Mouse (Mus musculus) mouse embryonic stem cell (cell line): ENCODE data around the gene Gm49336.

Source experiments
- in situ Hi-C, 2 experiments: fragments of 300-500 bp; cut with MboI; formaldehyde crosslinking; loops; 1 replicate in 1 of 2; 3 replicates in 1 of 2; pipeline ENCODE4 v1.14.3; 2019 to 2020; ENCODE audit warnings: low sequenced_read_pairs in 2 of 2, low pct_unique_long_range_greater_than_20kb in 1 of 2, mixed read lengths in 1 of 2; ENCODE audit not compliant: unreplicated experiment in 1 of 2

Gene Gm49336

DNA sequence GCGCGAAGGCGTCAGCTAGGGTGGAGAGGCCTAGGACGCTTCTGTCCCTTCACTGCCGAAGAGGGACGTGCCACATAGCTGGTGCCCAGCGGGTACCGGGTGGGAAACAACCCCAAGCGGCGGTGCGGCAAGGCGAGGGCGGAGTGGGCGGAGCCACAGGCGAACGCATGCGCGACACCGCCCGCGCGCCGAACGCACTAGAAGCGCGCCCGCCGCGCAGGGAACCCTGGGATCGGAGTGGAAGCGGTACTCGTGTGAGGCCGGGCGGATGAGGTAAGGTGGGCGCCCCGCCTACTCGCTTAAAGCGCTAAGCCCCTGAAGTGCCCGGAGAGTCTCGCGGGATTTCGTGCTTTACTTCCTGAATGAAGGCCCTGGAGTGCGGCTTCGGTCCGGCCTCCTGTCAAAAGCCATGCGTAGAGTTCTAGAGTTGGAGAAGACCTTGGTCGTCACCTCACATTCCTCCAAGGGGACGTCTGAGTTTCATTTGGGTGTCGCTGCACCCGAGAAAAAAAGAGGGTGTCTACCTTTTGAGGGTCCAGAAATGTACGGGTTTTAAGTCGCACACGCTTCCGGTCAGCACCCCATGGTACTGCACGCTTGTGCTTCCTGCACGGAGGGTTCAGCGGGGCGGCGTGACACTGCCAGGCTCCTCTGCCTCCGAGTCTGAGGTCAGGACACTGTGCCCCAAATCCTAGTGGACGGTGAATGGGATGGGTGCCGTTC lies at the start of gene Gm49336, which contains the start of gene Nupl1:
TSS of gene Gm49336 (minus strand) at position 227 of the 723 bp plus-strand sequence.
TSS of gene Nupl1 (minus strand) at position 151 of the 723 bp plus-strand sequence.
- in situ Hi-C loops = no loop called here

DNA sequence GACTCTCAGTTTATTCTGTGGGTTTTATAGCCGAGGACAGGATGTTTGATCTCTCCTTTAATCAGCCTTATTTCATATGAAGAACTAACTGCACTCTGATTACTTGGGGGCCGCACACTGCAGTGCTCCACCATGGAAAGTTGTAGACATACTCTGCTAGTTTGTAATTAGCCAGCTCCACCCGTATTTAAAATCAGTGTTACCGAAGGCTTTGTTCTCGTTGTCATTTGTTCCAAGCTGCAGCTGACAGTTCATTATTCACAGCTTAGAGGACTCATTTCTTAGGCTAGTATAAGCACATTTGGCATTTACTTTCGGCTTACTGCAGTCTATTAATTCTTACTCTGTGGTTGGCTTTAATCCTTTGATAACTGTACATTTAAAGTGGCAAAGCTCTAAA lies 49.7 kb upstream of the Gm49336 start:
- in situ Hi-C loops = no loop called here

DNA sequence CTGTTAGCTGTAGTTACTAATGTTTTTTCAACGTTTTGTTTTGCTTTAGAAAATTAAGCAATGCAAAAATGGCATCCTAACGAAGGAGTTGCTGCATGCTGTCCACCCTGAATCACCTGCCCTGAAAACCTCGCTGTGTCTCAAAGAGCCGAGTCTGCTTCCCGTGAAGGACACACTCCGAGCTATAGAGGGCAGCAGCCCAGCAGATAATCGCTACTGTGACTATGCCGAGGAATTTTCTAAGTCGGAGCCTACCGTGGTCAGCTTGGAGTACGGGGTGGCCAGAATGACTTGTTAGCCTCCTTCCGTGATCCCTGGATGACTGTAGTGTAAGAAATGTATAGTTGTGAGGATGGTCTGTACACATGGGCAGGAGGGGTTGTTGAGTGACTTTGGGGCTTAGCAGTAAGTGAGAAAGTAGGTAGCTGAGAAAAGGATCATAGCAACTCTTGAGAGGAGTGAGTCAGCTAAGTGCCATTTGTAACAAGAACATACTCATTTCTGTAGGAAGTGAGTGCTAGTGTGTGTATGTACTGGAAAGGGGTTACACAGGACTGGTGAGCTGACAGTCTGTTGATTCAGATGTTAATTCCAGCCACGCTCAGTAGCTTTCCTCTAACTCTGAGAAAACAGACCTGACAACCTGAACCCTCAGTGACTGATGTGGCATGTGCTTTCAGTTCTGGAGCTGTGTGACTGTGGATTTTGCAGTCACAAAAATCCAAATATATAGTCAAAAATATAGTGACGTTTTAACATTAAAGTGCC lies 49.1 kb upstream of the Gm49336 start:
- in situ Hi-C loops = no loop called here

DNA sequence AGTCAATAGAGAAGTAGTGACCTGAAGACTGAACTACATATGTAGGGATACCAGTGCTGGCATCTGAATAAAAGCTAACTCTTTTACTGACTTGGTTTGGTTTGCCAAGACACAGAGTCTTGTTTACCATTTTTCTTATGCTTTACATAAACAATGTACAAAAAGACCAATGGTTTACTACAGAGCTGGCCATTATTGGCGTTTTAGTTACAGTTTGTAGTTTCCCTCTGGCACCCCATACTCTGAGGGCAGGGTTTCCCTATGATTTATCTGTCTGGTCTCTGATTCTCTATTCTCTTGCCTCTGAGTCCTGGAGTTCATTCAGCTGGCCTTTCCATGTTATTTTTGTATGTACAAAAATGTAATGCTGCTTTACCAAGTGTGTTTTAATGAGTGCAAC lies 44.2 kb upstream of the Gm49336 start:
- in situ Hi-C loops = no loop called here

DNA sequence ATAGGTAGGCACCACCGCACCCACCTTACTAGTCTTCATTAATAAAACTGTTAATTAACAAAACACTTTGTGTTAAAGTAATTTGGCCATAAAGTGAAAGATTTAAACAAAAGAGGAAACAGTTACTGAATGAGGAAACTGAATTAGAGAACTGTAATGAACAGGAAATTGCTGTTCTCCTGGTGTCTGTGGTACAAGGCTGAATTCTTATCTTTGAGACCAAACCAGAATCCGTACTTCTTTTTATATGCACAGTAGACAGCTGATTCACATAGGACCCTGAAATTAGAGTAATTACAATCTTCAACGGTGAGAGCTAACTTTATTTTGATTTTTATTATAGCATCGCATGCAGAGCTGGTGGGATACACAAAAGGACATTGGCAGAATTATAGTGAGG lies 39.1 kb upstream of the Gm49336 start:
- in situ Hi-C loops = no loop called here

DNA sequence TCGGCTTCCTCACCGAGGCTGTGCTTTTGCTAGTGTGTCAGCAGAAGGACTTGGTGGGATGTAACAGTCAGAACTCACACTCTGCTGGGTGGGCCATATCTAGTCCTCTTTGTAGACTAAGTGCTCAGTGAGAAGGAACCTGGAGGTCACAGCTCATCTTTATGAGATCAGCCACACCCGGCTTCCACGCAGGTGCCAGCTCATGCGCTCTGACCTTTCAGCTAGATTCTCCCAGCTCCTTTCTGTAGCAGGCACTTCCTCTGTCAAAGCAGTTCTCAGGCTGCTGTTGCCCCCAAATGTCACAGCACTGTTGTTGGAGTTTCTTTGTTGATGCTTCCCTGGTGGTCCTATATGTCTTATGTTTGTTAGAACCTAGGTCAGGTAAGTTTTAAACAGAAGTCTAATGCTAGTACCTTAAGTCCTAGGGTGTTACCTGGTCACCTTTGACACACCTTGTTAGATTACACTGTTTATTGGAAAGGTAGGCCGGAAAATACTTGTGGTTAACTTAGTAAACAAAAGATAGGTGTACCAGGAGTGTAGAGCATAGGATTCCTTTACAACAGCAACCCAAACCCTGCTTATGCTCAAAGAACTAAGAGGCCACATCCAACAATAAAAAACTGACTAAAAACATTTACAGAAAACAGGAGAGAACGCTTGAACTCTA lies 35.0 kb upstream of the Gm49336 start:
- in situ Hi-C loops = no loop called here

DNA sequence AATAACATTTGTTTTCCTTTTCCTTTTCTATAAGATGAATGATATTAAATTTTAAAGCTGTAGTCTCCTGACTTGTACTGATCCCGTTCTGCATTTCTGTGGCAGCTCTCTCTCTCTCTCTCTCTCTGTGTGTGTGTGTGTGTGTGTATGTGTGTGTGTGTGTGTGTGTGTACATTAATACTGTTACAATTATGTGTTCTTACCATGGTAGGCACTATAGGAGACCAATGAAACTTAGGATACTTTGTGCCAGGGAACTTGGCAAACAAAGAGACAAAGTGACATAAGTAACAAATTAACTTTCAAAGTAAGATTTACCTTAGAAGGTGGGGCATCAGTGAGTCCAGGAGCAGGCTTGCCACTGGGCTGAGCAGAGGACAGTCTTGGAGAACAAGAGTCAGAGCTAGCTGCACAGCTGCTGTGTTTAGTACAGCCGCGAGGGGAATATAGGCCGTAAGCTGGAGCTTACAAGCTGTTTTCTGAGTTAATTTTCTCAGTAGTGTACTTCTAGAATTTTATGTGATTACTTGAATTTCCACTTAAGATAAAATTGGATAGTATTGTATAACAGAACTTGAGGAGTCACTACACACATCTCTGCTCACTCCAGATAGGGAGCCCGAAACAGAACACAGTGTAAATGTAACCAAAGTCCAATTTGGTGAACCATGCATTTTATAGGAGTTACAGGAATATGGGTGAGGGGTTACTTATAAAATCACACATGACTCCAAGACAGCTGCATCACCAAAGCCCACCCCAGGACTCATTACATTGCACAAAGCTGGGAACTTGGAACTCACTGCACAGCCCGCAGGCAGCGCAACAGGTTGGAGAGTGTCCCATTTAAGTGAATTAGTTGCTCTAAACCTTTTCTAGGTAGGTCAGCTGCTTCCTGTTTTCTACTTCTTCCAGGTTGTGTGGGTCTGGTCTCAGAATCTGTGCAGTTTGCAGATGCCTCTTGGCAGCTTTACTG lies 24.3 kb upstream of the Gm49336 start:
- in situ Hi-C loops = no loop called here

DNA sequence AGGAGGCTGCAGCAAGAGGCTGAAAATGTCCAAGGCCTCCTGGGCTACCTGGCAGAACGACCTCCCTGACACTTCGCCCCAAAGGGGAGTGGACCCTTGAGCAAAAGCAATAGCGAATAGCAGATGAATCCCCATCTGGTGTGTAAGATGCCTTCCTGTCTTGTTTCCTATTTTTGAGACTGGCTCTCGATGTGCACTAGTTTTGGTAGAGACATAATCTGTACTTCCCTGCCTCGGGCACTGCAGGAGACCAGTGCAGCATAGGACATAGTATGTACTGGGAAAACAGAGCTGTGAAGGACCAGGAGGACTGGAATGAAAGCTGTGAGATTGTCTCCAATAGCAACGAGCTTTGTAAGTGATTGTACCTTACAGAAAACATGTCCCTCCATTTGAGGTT lies 22.0 kb upstream of the Gm49336 start:
- in situ Hi-C loops = no loop called here

DNA sequence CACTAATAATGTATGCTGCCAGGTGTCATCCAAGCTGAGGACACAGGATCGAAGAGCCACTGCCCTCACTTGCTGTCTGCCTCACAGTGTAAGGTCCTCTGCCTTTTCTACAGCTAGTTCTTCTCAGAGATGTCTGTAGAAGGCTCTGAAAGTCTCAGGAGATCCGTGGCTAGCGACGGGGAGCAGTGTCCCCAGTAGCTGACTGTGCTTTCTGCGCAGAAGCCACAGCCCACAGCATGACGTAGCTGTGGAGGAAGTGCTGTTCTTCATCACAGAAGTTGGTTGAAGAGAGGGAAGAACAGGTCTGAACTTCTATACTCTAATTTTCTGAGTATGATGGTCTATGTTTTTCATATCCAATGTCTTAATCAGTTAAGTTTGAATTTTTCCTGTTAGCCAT lies 18.0 kb upstream of the Gm49336 start:
- in situ Hi-C loops = no loop called here

DNA sequence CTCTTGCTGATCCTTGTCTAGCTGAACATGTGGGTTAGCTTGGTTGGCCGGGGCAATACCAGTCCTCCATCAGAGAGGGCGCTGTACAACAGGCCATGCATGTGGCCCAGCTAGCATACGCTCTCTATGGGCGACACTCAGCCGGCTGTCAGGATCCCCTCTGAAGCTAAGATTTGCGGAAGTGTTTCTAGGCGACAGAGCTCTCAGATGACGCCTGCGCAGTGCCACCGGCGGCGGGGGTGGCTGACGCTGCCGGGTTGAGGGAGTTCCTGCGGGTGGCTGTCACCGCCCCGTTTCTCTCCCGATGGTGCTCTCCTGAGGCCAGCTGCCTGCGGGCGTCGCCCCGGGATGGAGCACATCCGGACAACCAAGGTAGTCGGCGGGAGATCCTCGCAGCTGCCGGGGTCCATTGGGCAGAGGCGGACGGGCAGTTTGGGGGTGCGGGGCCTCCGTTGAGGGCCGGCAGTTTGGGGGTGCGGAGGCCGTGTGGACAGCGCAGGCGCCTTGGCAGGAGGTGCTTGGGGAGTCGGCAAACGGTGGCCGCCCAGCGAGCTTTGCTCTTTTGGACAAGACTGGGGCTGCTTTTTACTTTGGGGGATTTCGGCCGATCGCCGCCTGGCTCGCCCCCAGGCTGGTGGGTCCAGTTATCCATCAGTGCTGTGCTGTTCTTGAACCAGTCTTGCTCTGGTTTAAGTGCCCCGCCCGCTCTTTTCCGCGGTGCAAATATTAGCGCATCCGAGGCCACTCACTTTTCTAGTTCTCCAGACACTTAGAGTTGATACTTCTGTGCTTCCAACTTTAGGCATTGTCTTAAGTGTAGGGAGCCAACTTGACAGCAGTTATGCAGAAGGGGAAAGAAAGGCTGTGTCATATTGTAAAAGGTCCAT lies 13.9 kb upstream of the Gm49336 start, which contains the start of gene Mtmr6:
TSS of gene Mtmr6 (plus strand) at position 239 of the 887 bp plus-strand sequence.
- in situ Hi-C loops = no loop called here

DNA sequence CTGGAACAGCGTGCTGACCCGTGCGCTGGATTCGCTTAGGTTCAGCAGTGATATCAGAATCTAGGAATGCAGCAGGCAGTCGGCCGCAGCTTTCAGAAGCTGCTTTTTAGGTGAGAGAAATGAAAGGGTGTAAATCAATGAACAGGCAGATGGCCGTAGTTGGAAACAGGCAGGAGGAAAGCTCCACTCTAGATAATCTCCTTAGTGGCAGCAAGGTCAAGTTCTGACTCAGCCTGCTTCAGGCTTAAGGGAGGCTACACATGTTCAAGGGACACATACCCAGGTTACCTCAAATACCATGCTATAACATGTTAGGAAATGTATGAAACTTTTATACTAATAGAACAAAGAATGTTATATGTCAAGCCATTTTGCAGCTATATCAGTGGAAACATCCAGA lies 11.0 kb upstream of the Gm49336 start:
- in situ Hi-C loops = no loop called here

DNA sequence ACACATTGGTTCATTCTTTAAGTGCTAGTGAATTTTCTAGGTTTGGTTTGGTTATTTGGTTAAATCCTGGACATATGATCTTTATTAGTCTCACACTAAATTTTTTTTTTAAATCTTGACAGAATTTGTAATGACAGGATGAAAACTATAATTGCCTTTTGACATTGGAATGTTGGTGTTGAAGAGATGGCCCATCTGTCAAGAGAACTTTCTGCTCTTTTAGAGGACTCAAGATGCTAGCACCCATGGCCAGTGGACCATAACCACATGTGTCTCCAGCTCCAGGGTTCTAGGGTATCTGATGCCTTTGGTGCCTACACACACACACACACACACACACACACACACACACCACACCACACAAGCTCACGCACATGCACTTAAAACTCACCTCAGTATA lies 6.5 kb upstream of the Gm49336 start:
- in situ Hi-C loops = no loop called here

DNA sequence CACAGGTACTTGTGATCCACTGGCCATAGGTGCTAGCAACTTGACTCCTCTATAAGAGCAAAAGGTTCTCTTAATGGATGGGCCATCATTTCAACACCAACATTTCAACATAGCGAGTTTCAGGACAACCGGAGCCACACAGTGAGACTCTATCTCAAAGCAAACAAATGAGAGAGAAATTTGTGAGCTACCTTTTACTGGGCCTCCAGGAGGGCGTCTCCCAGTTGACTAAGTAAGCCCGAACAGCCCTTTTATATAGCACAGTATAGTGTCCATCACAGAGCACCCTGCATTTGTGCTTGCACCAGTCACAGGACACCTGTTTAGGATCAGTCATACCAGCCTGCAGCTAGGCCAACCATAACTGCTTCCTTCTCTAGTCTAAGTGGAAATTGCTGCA lies 5.8 kb upstream of the Gm49336 start:
- in situ Hi-C loops = no loop called here

DNA sequence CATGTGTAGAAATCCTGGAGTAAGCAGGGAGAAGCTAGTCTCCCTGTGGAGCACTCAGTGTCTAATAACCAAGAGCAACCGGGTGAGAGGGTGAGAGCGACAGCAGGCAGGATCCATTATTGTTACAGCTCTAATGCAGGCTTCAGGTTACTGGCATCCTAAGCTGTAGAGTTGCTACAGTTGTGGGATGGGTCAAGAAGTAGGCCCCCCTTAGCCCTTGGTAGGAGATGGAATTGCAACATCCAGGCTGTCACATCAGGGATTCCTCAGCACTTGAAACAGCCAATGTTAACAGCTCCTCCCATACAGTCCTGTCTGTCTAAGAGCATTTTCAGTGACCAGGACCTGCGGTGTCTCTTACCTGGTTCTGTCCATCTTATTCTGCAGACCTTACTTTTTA lies 5.0 kb upstream of the Gm49336 start:
- in situ Hi-C loops = no loop called here

DNA sequence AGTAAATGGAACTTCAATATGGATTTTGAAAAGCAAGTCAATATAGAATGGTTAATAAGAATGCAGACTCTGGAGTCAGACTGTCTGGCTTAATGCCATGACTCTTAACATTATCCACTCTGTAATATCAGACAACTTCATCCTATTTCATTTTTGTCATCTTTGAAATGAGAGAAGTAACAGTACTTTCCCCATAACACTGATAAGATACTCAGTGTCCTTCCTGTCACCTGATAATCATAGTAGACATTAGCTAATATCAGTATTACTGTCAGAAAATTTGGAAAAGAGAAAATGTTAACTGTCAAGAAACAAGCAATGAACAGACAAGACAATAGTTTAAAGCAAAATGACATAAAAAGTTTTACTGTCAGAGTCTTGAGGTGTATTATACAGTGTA lies 3.5 kb upstream of the Gm49336 start:
- in situ Hi-C loops = no loop called here

DNA sequence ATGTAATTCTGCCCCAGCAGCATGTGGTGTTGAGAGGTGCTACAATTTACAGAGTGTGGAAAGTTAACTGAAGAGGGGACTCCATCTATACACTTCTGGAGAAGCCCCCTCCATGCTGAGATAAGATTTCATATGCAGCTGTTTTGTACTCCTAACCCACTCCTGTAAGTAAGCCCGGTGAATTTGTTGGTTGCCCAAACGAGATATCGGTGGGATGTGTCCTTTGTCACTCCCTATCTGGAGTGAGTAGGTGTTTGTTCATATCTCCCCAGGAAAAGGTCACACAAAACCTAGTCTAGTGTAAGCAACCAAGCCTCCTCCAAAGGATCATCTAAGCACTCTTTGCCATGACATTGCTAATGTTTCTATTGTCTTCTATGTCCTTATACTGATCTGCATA lies 2.2 kb upstream of the Gm49336 start:
- in situ Hi-C loops = no loop called here
